Mouse (Mus musculus) forebrain, embryonic 10.5 days (tissue): ENCODE results near the gene Efcab2. TPM values are rescaled to one million over a fixed set of nuclear protein-coding genes. Genes with fewer than 3 reads are reported as not detected.

Experiments
- DNase-seq: peaks from one replicate; pipeline ENCODE4 v3.0.0-alpha.2; 2017; ENCODE audit warnings: low spot score; ENCODE audit errors: extremely low spot score
- H3K27ac ChIP-seq: fragments of 300-500 bp; sonication (generic); 2 replicates; pipeline ENCODE4 v1.5.1; 2016; ENCODE audit warnings: mild to moderate bottlenecking
- H3K27me3 ChIP-seq: fragments of 300-500 bp; sonication (generic); 2 replicates; pipeline ENCODE4 v1.6.1; 2016; ENCODE audit warnings: mild to moderate bottlenecking; ENCODE audit not compliant: poor library complexity, severe bottlenecking
- H3K36me3 ChIP-seq: fragments of 300-500 bp; sonication (generic); replicated peaks from 2 replicates; pipeline ENCODE4 v1.6.1; 2016; ENCODE audit warnings: mild to moderate bottlenecking, moderate library complexity
- H3K4me1 ChIP-seq: fragments of 300-500 bp; sonication (generic); 2 replicates; pipeline ENCODE4 v1.6.1; 2016
- H3K4me3 ChIP-seq: fragments of 300-500 bp; sonication (generic); 2 replicates; pipeline ENCODE4 v1.5.1; 2016; ENCODE audit warnings: mild to moderate bottlenecking, moderate library complexity
- H3K9me3 ChIP-seq: fragments of 300-500 bp; sonication (generic); 2 replicates; pipeline ENCODE4 v1.6.1; 2016; ENCODE audit warnings: mild to moderate bottlenecking, moderate library complexity
- WGBS: fragments of 180-500 bp; shearing (Covaris S2); methylation state at CpG from one replicate; pipeline ENCODE4 v1.1.7; 2016; 5-methylcytosine and 5-hydroxymethylcytosine counted together
- polyA plus RNA-seq: library from polyadenylated mRNA; unstranded; fragments of >200 nt; fragmentation: Nextera tagmentation; extraction: Ambion mirVana; gene quantifications from 2 replicates; pipeline ENCODE4 v1.2.1, GENCODE M21; 2016

The Efcab2 gene
- polyA plus RNA-seq, 1 experiment from 2014 or later, result 9.4 TPM

DNA sequence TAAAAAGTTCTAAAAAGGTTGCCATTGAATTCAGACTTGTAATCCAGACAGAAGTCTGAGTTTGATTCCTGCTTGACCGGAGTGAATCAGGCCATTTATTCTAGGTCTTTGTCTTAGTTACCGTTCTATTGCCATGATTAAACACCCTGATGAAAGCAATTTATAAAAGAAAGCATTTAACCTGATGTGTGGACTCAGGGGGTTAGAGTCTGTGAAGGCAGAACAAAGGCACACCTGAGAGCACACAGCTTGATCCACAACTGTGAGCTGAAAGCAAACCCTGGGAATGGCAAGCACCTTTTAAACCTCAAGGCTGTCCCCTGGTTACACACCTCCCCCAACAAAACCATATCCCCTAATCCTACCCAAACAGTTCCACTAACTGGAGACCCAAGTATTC is 90.3 kb downstream of the Efcab2 start:
- Histone ChIP-seq H3K27ac (no peak overlapping the region), H3K4me1 (no peaks in the 10 kb centered on the region), H3K27me3 (no peaks in the 10 kb centered on the region), H3K4me3 (no peak overlapping the region), H3K36me3 (no peaks in the 10 kb centered on the region), H3K9me3 (no peaks in the 10 kb centered on the region)
- 64% methylated on average over 2 of the region's 2 CpGs for WGBS
- DNase-seq, result no peak

DNA sequence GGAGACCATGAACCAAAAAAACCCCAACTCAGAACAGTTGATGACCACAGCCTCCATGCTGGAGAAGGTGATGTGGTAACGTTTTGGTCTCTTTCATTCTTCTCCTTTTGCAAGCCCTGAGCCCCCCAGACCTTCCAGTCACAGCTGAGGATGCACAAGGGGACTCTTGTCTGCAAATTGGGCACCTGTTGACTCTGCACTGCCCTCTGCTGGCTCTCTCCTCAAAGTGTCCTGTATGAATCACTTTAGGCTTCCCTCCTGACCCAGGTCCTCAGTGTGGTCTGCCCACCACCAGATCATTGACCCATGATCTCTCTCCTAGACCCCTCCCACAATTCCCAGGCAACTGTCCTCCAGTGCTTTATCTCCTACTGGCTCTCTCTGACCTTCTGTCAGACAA is 91.0 kb downstream of the Efcab2 start:
- H3K27me3 ChIP-seq, result no peaks in the 10 kb centered on the region

DNA sequence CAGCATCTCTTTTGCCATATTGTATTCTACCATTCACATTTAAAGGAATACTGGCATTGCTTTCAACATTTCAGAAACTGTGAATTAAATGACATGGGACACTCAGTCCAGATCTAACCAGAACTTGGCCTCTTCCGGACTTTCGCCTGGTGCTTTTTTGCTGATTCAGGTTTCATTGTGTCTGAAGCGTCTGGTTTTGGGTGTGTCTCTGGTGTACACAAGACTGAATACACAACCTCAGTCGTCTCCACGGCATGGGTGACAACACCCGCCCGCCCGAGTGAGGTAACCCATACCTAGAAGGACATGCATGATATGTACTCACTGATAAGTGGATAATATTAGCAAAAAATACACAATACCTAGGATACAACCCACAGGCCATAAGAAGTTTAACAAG is 101.1 kb downstream of the Efcab2 start:
- Histone ChIP-seq H3K27ac (no peak overlapping the region), H3K27me3 (no peaks in the 10 kb centered on the region), H3K4me1 (no peaks in the 10 kb centered on the region), H3K9me3 (no peaks in the 10 kb centered on the region), H3K4me3 (no peak overlapping the region), H3K36me3 (no peaks in the 10 kb centered on the region)
- no peak for DNase-seq
- 96% methylated on average over 8 of the region's 8 CpGs for WGBS

More for the DNA sequence above, 91.0 kb downstream of the Efcab2 start:
- DNase-seq, result no peak
- no peaks in the 10 kb centered on the region for H3K36me3 ChIP-seq
- H3K4me3 ChIP-seq, result no peak overlapping the region
- no peaks in the 10 kb centered on the region for H3K9me3 ChIP-seq
- H3K27ac ChIP-seq, result no peak overlapping the region
- H3K4me1 ChIP-seq, result no peaks in the 10 kb centered on the region
- WGBS, result 52% methylated on average over 1 of the region's 1 CpGs

DNA sequence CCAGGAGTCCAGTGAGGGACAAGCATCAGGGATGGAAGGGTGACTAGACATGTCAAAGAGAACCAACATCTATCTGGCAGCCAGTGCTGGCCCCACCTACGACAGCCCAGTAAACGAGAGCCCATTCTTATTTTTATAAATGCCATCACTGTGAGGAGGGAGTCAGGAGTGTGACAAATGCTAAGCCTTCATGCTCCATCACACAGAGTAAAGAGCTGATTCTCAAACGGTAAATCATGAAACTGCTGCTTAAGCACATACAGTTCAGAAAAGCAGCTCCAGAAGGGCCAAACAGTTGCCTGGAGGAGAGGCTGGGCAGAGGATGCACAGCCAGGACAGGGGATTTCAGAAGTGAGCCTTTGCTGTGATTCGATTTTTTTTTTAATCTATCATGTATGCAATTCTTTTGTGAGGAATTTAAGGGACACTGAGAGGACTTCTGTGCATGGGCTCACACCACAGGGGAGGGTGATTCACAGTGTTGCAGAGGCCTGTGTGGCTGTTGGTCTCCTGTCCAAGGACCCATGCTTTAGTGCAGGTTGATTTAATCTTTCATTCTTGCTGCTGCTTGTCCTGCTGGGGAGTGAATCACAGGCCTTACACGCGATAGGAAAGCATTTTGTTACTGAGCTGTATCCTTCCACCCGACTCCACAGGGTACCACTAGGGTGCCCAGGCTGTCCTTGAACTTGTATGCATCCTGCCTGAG is 106.6 kb downstream of the Efcab2 start:
- no peak for DNase-seq
- no peak overlapping the region for H3K4me3 ChIP-seq
- H3K4me1 ChIP-seq, result peaks cover 14% of the 10 kb centered on the region
- H3K36me3 ChIP-seq, result no peaks in the 10 kb centered on the region
- H3K27me3 ChIP-seq, result no peaks in the 10 kb centered on the region
- WGBS, result 43% methylated on average over 7 of the region's 7 CpGs
- no peak overlapping the region for H3K27ac ChIP-seq
- no peaks in the 10 kb centered on the region for H3K9me3 ChIP-seq

DNA sequence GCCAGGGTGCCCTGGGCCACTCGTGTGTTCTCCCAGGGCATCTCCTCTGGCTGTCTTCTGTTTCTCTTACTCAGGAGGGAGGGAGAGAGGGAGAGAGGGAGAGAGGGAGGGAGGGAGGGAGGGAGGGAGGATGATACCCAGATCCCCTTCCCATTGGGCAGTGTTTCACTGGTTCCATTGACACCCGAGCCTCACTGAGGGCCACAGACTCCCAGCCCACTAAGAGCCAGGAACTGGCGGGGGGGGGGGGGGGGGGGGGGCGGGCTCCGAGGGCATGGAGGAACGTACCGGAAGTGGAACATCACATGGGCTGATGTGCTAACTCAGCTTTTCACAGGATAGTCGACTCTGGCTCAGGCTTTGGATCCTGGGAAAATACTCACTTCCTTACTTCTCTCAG is 108.1 kb downstream of the Efcab2 start:
- Histone ChIP-seq H3K9me3 (no peaks in the 10 kb centered on the region), H3K4me3 (no peak overlapping the region), H3K4me1 (peaks cover 18% of the 10 kb centered on the region), H3K27ac (no peak overlapping the region), H3K27me3 (no peaks in the 10 kb centered on the region), H3K36me3 (no peaks in the 10 kb centered on the region)
- 61% methylated on average over 4 of the region's 8 CpGs for WGBS
- DNase-seq, result no peak

DNA sequence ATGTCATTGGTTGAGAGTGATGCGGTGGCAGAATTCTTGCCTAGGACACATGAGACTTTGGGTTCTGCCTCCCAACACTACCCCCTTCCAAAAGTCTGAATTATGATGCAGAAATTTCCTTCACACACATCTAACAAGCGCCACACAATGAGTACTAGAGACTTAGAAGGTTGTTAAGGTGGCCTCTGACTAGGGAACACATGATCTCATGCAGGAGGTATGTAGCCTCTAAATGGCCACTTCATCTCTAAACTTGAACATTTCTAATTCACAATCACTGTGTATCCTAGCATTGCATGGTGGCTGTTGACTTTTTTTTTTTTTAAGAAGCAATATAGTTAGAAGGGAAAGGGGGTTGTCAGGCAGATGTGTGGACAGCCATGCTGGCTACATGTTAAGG is 110.0 kb downstream of the Efcab2 start:
- no peaks in the 10 kb centered on the region for H3K36me3 ChIP-seq
- WGBS, result 93% methylated on average over 2 of the region's 2 CpGs
- no peak overlapping the region for H3K4me3 ChIP-seq
- no peak overlapping the region for H3K27ac ChIP-seq
- H3K4me1 ChIP-seq, result peaks cover 18% of the 10 kb centered on the region
- no peak for DNase-seq
- no peaks in the 10 kb centered on the region for H3K9me3 ChIP-seq
- H3K27me3 ChIP-seq, result no peaks in the 10 kb centered on the region

DNA sequence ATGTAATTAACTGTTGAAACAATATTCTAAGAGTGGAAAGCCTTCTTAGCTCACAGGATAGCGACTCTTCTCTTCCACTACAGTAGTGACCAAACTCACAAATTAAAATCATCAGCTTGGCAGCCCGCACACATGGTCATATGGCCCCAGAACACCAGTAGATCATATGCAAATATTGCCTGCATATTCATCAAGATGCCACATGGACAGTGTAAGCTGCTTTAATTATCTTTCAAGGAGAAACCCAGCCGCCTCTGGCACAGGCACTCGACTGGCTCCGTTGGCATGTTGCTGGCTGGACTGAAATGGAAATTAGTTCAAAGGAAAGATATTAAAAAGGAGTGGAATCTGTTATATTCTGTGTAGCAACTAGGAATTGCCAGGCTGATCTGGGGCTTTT is 116.5 kb downstream of the Efcab2 start:
- Histone ChIP-seq H3K36me3 (no peaks in the 10 kb centered on the region), H3K27ac (no peak overlapping the region), H3K9me3 (no peaks in the 10 kb centered on the region), H3K27me3 (peaks cover 2% of the 10 kb centered on the region), H3K4me3 (no peak overlapping the region), H3K4me1 (peaks cover 15% of the 10 kb centered on the region)
- no peak for DNase-seq
- WGBS, result 91% methylated on average over 5 of the region's 5 CpGs

DNA sequence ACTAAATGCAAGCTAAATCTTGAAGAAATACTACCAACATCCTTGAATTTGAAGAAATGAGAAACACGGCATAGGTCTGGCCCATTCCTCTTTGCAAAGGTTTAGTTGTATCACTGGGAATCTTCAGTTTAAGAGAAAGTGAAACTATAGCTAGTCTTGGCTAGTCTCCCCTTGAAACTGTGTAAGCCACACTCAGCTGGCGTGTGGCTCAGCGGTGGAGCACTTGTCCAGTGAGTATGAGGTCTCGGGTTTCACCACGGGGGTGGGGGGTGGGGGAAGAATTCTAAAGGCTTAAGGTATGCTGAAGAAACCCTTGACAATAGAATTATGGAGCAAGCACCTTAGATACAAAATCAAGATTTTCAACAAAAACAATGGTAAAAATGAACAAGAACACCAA is 117.3 kb downstream of the Efcab2 start:
- no peak overlapping the region for H3K27ac ChIP-seq
- H3K9me3 ChIP-seq, result no peaks in the 10 kb centered on the region
- H3K36me3 ChIP-seq, result no peaks in the 10 kb centered on the region
- no peak overlapping the region for H3K4me3 ChIP-seq
- no peak for DNase-seq
- WGBS, result 58% methylated on average over 5 of the region's 5 CpGs
- peaks cover 10% of the 10 kb centered on the region for H3K27me3 ChIP-seq
- H3K4me1 ChIP-seq, result peaks cover 17% of the 10 kb centered on the region

DNA sequence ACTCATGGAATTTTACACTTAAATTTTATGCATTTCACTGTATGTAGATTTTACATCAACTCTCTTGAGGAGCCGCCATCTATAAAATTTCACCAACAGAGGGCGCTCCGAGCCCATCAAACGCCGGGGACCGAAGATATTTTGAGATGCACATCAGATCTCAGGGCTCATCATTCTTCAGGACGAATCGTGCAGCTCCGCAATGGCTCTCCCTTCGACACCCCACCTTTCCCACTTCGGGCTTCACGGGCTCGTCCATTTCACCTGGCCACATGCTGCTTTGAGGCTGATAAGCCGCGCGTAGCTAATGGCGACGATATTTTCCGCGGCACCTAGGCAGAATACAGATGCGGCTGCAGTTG is 121.3 kb downstream of the Efcab2 start:
- Histone ChIP-seq H3K4me1 (peaks cover 48% of the 10 kb centered on the region), H3K9me3 (no peaks in the 10 kb centered on the region), H3K36me3 (no peaks in the 10 kb centered on the region), H3K27me3 (peaks cover 50% of the 10 kb centered on the region), H3K27ac (no peak overlapping the region; the same call in 1 of the 2 replicates), H3K4me3 (peak overlapping the region; percentile 66)
- peak; percentile 85 for DNase-seq
- 0% methylated on average over 21 of the region's 21 CpGs for WGBS

DNA sequence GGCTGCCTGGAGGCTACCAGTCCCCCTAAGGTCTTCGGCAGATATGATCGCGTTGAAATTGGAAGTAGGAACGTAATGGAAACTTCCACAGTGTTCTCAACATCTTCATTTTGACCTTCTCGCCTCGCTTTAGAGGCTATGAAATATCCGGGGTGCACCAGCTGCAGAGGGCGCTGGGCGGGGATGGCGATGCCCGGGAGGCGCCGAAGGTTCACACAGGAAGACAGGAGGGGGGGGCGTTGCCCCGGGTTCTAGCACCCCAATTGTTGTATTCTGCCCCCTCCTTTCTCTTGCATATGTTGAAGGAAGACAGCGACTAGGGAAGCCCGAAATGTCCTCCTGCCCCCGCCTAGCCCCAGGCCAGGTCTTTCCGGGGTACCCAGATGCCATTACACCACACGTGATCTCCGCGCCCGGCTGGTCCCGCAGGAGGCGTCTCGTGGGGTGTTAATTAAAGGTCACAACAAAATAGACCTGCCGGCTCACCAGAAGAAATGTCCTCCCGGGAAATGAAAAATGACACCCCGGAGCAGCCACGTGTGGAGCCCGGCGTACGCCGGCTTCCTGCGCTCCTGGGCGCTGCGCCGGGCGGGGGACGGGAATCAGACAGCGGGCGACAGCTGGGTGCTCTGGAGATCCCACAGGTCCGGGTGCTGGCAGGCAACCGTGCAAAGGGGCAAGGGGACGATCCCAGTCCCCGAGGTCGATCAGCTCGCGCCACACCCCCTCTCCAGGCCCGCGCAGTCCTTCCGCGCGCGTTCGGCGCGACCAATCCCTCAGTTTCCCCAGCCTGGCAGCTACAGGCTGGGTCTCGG is 121.9 kb downstream of the Efcab2 start:
- peaks cover 55% of the 10 kb centered on the region for H3K27me3 ChIP-seq
- DNase-seq, result peak; percentile 50
- H3K4me1 ChIP-seq, result peaks cover 48% of the 10 kb centered on the region
- no peaks in the 10 kb centered on the region for H3K9me3 ChIP-seq
- WGBS, result under 1% methylated on average over 59 of the region's 59 CpGs
- peak overlapping the region; percentile 82 for H3K27ac ChIP-seq
- no peaks in the 10 kb centered on the region for H3K36me3 ChIP-seq
- H3K4me3 ChIP-seq, result peak overlapping the region; percentile 66

DNA sequence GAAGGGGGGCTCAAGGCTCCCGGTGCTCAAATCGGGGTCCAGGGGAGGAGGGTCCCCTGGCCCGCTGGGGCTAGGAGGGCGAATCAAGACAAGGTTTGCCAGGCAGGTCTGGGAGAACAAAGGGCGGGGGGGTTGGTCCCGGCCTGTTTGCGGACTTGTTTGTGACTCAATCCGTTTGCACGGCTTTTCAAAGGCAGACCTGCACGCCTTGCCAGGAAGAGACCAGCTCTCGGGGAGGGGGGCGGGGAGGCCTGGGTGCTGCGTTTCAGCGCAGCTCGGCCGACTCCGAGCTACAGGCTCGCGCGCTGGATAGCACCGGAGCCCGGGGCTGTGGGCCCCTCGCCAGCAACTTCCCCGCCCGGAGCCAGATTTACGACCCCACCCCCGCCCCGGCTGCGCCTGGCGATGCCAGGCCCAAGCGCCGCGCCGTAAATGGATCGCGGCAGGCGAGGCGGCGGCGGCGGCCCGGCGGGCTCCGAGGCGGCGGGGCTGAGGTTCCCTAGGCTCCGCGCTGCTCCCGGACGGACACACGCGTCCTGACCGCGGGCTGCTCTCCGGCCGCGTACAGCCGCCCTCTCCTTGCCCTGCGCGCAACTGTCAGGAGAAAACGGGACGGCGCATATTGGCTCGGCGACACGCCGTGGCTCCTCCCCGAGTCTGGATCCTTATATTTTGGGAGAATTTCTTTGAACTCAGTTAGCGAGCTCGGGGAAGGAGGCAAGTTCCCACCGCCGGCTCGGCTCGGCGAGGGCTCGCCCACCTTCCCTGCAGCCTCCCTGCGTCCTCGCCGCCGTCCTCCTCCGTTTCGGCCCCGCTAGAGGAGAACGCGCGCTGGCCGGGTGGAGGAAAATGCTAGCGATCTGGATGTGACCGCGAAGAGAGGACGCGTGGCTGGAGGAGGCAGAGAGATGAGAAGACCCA is 122.8 kb downstream of the Efcab2 start, which contains the start of gene Kif26b:
Gene Kif26b (plus strand): TSS at position 695 of the 921 bp plus-strand sequence.
- DNase-seq, result peak; percentile 66
- Histone ChIP-seq H3K4me1 (peaks cover 40% of the 10 kb centered on the region), H3K27me3 (peaks cover 55% of the 10 kb centered on the region), H3K36me3 (no peaks in the 10 kb centered on the region), H3K4me3 (peak within 1 kb of the TSS; percentile 66), H3K27ac (peak within 1 kb of the TSS; percentile 82), H3K9me3 (no peaks in the 10 kb centered on the region)
- WGBS, result under 1% methylated on average over 92 of the region's 92 CpGs

DNA sequence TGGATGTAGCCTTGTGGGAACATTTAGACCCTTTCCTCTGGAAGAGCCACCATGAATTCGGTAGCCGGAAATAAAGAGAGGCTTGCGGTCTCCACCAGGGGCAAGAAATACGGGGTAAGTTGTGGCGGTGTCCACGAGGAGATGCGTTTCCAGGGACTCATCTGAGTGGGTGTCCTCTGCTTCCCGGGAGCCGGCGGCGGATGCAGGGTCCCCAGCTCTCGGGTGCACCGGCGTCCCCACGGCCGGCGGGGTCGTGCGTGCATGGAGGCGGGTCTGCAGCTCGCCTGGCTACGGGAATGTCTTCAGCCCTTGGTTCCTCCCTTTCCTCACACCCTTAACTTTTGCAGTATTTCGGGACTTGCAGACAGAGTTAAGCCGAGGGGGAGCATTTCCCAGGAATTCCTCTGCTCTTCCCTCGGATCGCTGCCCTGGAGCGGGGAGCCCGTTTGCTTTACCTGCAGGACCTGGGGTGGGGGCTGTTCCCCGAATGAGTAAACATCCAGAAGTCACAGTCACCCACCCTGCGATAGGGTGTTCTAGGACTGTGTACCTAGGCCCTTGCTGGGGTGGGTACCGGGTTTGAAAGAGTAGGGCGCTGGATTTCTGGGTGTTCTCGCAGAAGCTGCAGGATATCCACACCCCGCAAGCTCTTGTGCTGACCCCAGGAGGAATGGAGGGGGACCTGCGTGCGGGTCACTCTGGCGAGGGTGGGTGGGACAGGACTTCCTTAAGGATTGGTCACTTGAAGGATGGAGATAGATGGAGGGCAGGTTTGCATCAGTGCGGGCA is 123.8 kb downstream of the Efcab2 start:
- peak; percentile 47 for DNase-seq
- Histone ChIP-seq H3K27me3 (peaks cover 55% of the 10 kb centered on the region), H3K9me3 (no peaks in the 10 kb centered on the region), H3K4me1 (peaks cover 40% of the 10 kb centered on the region), H3K27ac (peak overlapping the region; percentile 82), H3K4me3 (peak overlapping the region; percentile 66), H3K36me3 (no peaks in the 10 kb centered on the region)
- WGBS, result 1% methylated on average over 38 of the region's 38 CpGs
